ENCODE assay signal across 23 mouse cellular contexts in genomic region chr11:29140671-29141070, GRCm38 (mm10). TPM values are rescaled to one million over a fixed set of nuclear protein-coding genes. Genes with fewer than 3 reads are reported as not detected.
A peak's percentile ranks its signal among the peaks of the same experiment; 100 is the strongest.
DNase-seq lines count a peak whose midpoint lies in the region; ATAC-seq and TF ChIP-seq lines count a peak whose summit lies in the region.
"Had no signal": no experiment of that assay in that cellular context is flagged by ENCODE, and none has a peak within 500 bp of the region (broad histone marks: within the 10 kb centered on the region; RNA-seq: fewer than 3 reads in every experiment).

No protein-coding gene starts in this region.

- no peaks in the 10 kb centered on the region for H3K9me3 ChIP-seq in forebrain, embryonic 14.5 days (replicated peaks; ENCODE audit: control insufficient read depth, low read length)
- no peaks in the 10 kb centered on the region for H3K9me3 ChIP-seq in forebrain, embryonic 12.5 days
- H3K9me3 ChIP-seq in kidney, postnatal 0 days (replicated peaks; ENCODE audit: low read length): no peaks in the 10 kb centered on the region
- H3K9me3 ChIP-seq in midbrain, postnatal 0 days (ENCODE audit: low read length): no peaks in the 10 kb centered on the region
- H3K9me3 ChIP-seq in midbrain, embryonic 10.5 days (replicated peaks): no peaks in the 10 kb centered on the region
- H3K9me3 ChIP-seq: embryonic facial prominence, embryonic 15.5 days; forebrain, embryonic 10.5 days; heart, embryonic 13.5 days; hindbrain, embryonic 13.5 days had no signal

- no peak overlapping the region for H3K27ac ChIP-seq in forebrain, embryonic 14.5 days (ENCODE audit: low read depth, low read length)
- no peak overlapping the region for H3K27ac ChIP-seq in forebrain, embryonic 12.5 days
- H3K27ac ChIP-seq in kidney, postnatal 0 days: no peak overlapping the region
- H3K27ac ChIP-seq in midbrain, postnatal 0 days (ENCODE audit: low read depth, low read length): no peak overlapping the region
- H3K27ac ChIP-seq in midbrain, embryonic 10.5 days (replicated peaks): no peak overlapping the region
- H3K27ac ChIP-seq: embryonic facial prominence, embryonic 15.5 days; forebrain, embryonic 10.5 days; gastrocnemius, adult 2 months; heart, embryonic 13.5 days; hindbrain, embryonic 13.5 days had no signal

- peak; percentile 20 for DNase-seq in forebrain, embryonic 14.5 days (ENCODE audit: low spot score)
- peak; percentile 14 for DNase-seq in kidney, postnatal 0 days (ENCODE audit: low spot score)
- no peak for DNase-seq in kidney, postnatal 14 days
- DNase-seq in midbrain, postnatal 0 days (ENCODE audit: low spot score): peak; percentile 4
- no peak for DNase-seq in midbrain, embryonic 10.5 days (ENCODE audit: low spot score)
- no peak for DNase-seq in ovary, postnatal 36 days (ENCODE audit: low spot score)
- DNase-seq: adrenal gland, postnatal 14 days; cerebellum, adult 2 months; cerebellum, postnatal 10 days; embryo, embryonic 11 days; gastrocnemius, adult 2 months; gastrocnemius, postnatal 36 days; heart, adult 11 months; heart, postnatal 36 days had no signal

- H3K9ac ChIP-seq in forebrain, embryonic 14.5 days (ENCODE audit: low read length): no peak overlapping the region
- no peak overlapping the region for H3K9ac ChIP-seq in forebrain, embryonic 12.5 days
- H3K9ac ChIP-seq in kidney, postnatal 0 days (ENCODE audit: low read depth, low read length): no peak overlapping the region
- no peak overlapping the region for H3K9ac ChIP-seq in midbrain, postnatal 0 days (replicated peaks; ENCODE audit: low read length, poor library complexity, severe bottlenecking)
- H3K9ac ChIP-seq: embryonic facial prominence, embryonic 15.5 days; heart, embryonic 13.5 days; hindbrain, embryonic 13.5 days had no signal

- H3K27me3 ChIP-seq in forebrain, embryonic 14.5 days (replicated peaks; ENCODE audit: control insufficient read depth, insufficient read depth, low read length): no peaks in the 10 kb centered on the region
- no peaks in the 10 kb centered on the region for H3K27me3 ChIP-seq in forebrain, embryonic 12.5 days
- H3K27me3 ChIP-seq in kidney, postnatal 0 days (ENCODE audit: insufficient read depth, low read length): no peaks in the 10 kb centered on the region
- H3K27me3 ChIP-seq in midbrain, postnatal 0 days (ENCODE audit: insufficient read depth, low read length): no peaks in the 10 kb centered on the region
- H3K27me3 ChIP-seq in midbrain, embryonic 10.5 days (ENCODE audit: low read depth, poor library complexity, severe bottlenecking): no peaks in the 10 kb centered on the region
- H3K27me3 ChIP-seq: embryonic facial prominence, embryonic 15.5 days; heart, embryonic 13.5 days; hindbrain, embryonic 13.5 days; Patski had no signal

- peaks cover 34% of the 10 kb centered on the region for H3K36me3 ChIP-seq in forebrain, embryonic 14.5 days (ENCODE audit: control insufficient read depth, insufficient read depth, low read length)
- peaks cover 34% of the 10 kb centered on the region for H3K36me3 ChIP-seq in forebrain, embryonic 12.5 days (replicated peaks)
- peaks cover 13% of the 10 kb centered on the region; the same call in 1 of the 2 replicates for H3K36me3 ChIP-seq in kidney, postnatal 0 days (ENCODE audit: insufficient read depth, low read length)
- peaks cover 9% of the 10 kb centered on the region; the same call in 1 of the 2 replicates for H3K36me3 ChIP-seq in midbrain, postnatal 0 days (ENCODE audit: insufficient read depth, low read length)
- peaks cover 82% of the 10 kb centered on the region for H3K36me3 ChIP-seq in midbrain, embryonic 10.5 days

- TF ChIP-seq CTCF in kidney, postnatal 0 days (IDR thresholded peaks at IDR 0.05; ENCODE audit: low read depth): no peak
- TF ChIP-seq CTCF in midbrain, postnatal 0 days (IDR thresholded peaks at IDR 0.05): peak; percentile 62

- no peak for ATAC-seq in forebrain, embryonic 14.5 days
- no peak for ATAC-seq in forebrain, embryonic 12.5 days (ENCODE audit: low FRiP score)
- ATAC-seq in kidney, postnatal 0 days (replicated peaks; ENCODE audit: low FRiP score, low read depth): no peak
- ATAC-seq in midbrain, postnatal 0 days (ENCODE audit: low FRiP score): no peak
- ATAC-seq: activated CD4-positive, CD25-positive, alpha-beta regulatory T cell, adult 4 months; intestine, embryonic 16.5 days; Patski had no signal

- H3K4me2 ChIP-seq in forebrain, embryonic 14.5 days (ENCODE audit: low read length): no peak overlapping the region
- no peak overlapping the region for H3K4me2 ChIP-seq in forebrain, embryonic 12.5 days
- no peak overlapping the region for H3K4me2 ChIP-seq in kidney, postnatal 0 days (ENCODE audit: low read length)
- no peak overlapping the region for H3K4me2 ChIP-seq in midbrain, postnatal 0 days (ENCODE audit: low read depth, low read length, poor library complexity, severe bottlenecking)
- H3K4me2 ChIP-seq: embryonic facial prominence, embryonic 15.5 days; heart, embryonic 13.5 days; hindbrain, embryonic 13.5 days had no signal

- no peak overlapping the region for H3K4me3 ChIP-seq in forebrain, embryonic 14.5 days (ENCODE audit: low read depth, low read length)
- no peak overlapping the region for H3K4me3 ChIP-seq in forebrain, embryonic 12.5 days (replicated peaks)
- no peak overlapping the region for H3K4me3 ChIP-seq in kidney, postnatal 0 days (replicated peaks; ENCODE audit: low read depth, low read length)
- H3K4me3 ChIP-seq in midbrain, postnatal 0 days (ENCODE audit: low read depth, low read length): no peak overlapping the region
- H3K4me3 ChIP-seq in midbrain, embryonic 10.5 days: no peak overlapping the region
- H3K4me3 ChIP-seq: embryonic facial prominence, embryonic 15.5 days; erythroblast, embryonic 14.5 days; forebrain, embryonic 10.5 days; gastrocnemius, adult 2 months; heart, embryonic 13.5 days; hindbrain, embryonic 13.5 days had no signal

- 62% methylated on average over 1 of the region's 1 CpGs for WGBS in forebrain, embryonic 14.5 days
- 67% methylated on average over 1 of the region's 1 CpGs for WGBS in forebrain, embryonic 12.5 days
- WGBS in kidney, postnatal 0 days: 46% methylated on average over 1 of the region's 1 CpGs
- 40% methylated on average over 1 of the region's 1 CpGs for WGBS in midbrain, postnatal 0 days
- 76% methylated on average over 1 of the region's 1 CpGs for WGBS in midbrain, embryonic 10.5 days

- H3K4me1 ChIP-seq in forebrain, embryonic 14.5 days (ENCODE audit: control insufficient read depth, insufficient read depth, low read length): no peaks in the 10 kb centered on the region
- no peaks in the 10 kb centered on the region for H3K4me1 ChIP-seq in forebrain, embryonic 12.5 days
- no peaks in the 10 kb centered on the region for H3K4me1 ChIP-seq in kidney, postnatal 0 days (replicated peaks; ENCODE audit: insufficient read depth, low read length)
- H3K4me1 ChIP-seq in midbrain, postnatal 0 days (ENCODE audit: insufficient read depth, low read length): no peaks in the 10 kb centered on the region
- no peaks in the 10 kb centered on the region for H3K4me1 ChIP-seq in midbrain, embryonic 10.5 days
- H3K4me1 ChIP-seq: embryonic facial prominence, embryonic 15.5 days; forebrain, embryonic 10.5 days; heart, embryonic 13.5 days; hindbrain, embryonic 13.5 days had no signal

RNA-seq across cellular contexts. Expression of gene Pnpt1, which starts 10.1 kb away (rescaled TPM):
- 31.0 and 33.2 TPM in 2 replicates for polyA plus RNA-seq in forebrain, embryonic 14.5 days (2014; fragmentation: Nextera tagmentation; extraction: Ambion mirVana)
- polyA plus RNA-seq in forebrain, embryonic 12.5 days (2016; fragmentation: Nextera tagmentation; extraction: Ambion mirVana): 37.3 and 39.5 TPM in 2 replicates
- 36.1 and 37.3 TPM in 2 replicates for polyA plus RNA-seq in kidney, postnatal 0 days (2015; fragmentation: Nextera tagmentation; extraction: Ambion mirVana)
- total RNA-seq in midbrain, postnatal 0 days (2014; rRNA removed): 52.1 and 61.1 TPM in 2 replicates
- polyA plus RNA-seq in midbrain, postnatal 0 days (2015; fragmentation: Nextera tagmentation; extraction: Ambion mirVana): 19.8 and 21.1 TPM in 2 replicates
- 37.3 and 42.3 TPM in 2 replicates for polyA plus RNA-seq in midbrain, embryonic 10.5 days (2016; fragmentation: Nextera tagmentation; extraction: Ambion mirVana)

RNA-seq across cellular contexts. Expression of gene Ppp4r3b, which starts 32.0 kb away (rescaled TPM):
- 71.1 and 93.5 TPM in 2 replicates for polyA plus RNA-seq in forebrain, embryonic 14.5 days (2014; fragmentation: Nextera tagmentation; extraction: Ambion mirVana)
- 122 and 128 TPM in 2 replicates for polyA plus RNA-seq in forebrain, embryonic 12.5 days (2016; fragmentation: Nextera tagmentation; extraction: Ambion mirVana)
- 75.6 and 83.6 TPM in 2 replicates for polyA plus RNA-seq in kidney, postnatal 0 days (2015; fragmentation: Nextera tagmentation; extraction: Ambion mirVana)
- total RNA-seq in midbrain, postnatal 0 days (2014; rRNA removed): 31.6 and 49.7 TPM in 2 replicates
- polyA plus RNA-seq in midbrain, postnatal 0 days (2015; fragmentation: Nextera tagmentation; extraction: Ambion mirVana): 49.7 and 52.8 TPM in 2 replicates
- polyA plus RNA-seq in midbrain, embryonic 10.5 days (2016; fragmentation: Nextera tagmentation; extraction: Ambion mirVana): 103 and 108 TPM in 2 replicates

Comparison
In these comparisons a context has a peak if more than half of its experiments do, and no peak if none do; other contexts are left out.
1. DNase-seq: peak in forebrain, embryonic 14.5 days (single experiment), kidney, postnatal 0 days (single experiment) and midbrain, postnatal 0 days (single experiment); none in kidney, postnatal 14 days (single experiment), midbrain, embryonic 10.5 days (single experiment) and ovary, postnatal 36 days (single experiment).